Mouse (Mus musculus) T-helper 2 cell (primary cell): ENCODE measurements at regions not wholly inside any gene's neighbourhood (a gene's known extent, or its start where the extent isn't known, plus 50 kb on each side); places are given as distances from the start of the nearest gene placed in this dataset.

ENCODE experiments used
- in situ Hi-C: fragments of 300-600 bp; cut with MboI, MseI; formaldehyde crosslinking; loops from one replicate; pipeline ENCODE4 v1.15.1; 2025; ENCODE audit warnings: high pct_unique_total_duplicates

DNA sequence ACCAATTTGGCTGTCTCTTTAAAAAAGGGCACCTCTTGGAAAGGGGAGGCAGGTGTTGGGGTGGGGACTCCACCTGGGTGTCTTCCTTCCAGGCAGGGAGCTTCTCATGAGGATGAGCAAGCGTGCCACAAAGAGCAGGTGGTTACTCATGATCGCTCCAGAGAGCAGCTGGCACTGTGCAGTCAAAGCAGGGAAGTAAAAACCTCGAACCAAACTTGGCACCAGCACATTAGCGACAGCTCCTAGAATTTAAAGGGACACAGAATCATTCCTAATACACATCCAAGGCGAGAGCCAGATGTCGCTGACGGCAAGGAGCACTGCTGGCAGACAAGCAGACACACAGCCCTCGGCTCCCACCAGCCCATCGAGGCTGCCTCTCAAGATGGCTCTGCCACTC lies 70.4 kb downstream of the Irx5 start:
- in situ Hi-C loops: no loop called here

DNA sequence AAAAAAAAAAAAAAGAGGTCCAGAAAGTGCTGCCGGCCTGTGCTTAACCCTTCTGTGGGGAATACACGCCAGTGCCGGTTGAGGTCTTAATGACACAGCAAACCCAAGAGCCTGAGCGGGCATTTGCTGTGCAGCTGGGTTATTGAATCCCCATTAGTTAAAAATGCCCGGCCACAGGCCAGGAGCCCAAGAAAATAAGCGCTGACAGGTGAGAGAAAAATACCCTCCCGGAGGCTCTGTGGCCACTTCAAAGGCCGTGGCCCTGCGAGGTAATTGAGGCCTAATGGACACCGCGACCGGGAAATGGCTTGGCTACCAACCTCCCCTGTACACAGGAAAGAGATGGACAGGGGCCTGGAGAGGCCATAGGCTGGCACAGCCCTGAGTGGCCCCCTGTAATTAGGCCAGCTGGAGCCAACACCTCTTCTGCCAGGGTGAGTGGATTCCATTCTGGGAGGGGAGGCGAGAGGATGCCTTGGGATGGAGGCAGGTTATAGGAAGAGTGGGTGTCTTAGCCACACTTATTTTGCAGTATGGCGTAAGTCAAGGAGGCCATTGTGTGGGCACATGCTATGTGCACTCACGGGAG lies 79.7 kb downstream of the Irx5 start:
- in situ Hi-C loops: no loop called here

DNA sequence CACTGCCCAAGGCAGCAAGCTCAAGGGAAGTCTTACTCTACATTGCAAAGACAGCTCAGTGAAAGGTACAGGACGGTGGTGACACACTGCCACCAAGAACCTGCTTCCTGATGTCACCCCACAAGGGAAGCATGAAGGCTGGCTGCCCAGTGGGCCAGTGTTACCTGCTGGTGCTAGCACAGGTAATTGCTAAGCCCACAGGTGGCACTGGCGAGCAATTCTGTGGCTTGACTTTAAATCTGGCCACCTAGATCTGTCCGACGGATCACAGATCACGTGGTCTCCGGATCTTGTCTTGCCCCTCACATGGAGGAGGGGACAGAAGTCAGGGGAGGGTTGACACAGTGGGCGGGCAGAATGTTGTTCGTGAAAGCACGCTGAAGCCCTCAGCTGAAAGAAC lies 80.9 kb downstream of the Irx5 start:
- in situ Hi-C loops: no loop called here

DNA sequence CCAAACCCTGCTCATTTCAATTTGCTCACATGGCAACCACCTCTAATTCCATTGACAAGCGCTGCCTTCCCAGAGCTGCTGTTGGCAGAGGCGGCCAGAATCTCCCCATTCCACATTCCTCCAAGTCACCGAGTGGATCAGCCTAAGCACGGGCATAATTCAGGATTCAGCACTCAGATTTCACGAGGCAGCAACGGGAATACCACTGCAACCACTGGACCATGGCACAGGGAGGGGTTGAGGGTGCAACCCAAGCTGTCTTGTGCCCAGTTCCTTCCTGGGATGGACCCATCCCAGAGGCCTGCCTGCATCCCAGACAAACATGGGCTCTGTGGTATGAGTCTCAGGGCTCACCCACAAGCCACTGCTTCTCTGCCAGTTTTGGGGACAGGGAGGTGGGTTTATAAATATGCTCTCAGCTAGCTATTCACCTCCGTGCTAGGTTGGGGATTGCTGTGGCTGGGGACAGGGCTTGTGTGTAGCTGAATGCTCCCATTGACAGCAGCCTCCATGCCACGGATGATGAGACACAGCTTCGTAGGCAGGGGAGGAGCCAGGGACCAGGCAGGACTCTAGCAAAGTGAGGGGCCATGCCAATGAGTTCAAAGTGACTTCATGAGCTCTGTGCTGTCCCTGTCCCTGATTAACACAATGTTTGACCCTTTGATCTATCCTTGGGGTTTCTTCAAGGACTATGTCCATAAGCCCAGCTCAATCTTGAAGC lies 82.5 kb downstream of the Irx5 start:
- in situ Hi-C loops: no loop called here

DNA sequence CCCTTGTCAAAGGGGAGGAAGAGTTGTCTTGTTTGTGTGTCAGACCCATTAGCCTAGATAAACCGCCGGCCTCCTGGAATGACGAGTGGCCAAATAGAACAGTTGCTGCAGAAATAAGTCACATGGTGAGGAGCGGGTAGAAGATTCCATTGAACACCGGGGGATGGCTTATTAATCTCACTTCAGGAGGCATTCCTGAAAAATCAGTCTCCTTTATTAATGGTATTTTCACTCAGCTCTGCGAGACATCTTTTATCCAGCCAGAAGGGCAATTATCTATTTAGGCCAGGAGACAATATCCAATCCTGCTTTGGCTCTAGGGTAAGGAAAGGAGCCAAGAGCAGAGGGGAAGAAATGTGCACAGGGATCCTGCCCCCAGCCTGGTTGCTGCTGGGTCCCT lies 84.7 kb downstream of the Irx5 start:
- in situ Hi-C loops: no loop called here

DNA sequence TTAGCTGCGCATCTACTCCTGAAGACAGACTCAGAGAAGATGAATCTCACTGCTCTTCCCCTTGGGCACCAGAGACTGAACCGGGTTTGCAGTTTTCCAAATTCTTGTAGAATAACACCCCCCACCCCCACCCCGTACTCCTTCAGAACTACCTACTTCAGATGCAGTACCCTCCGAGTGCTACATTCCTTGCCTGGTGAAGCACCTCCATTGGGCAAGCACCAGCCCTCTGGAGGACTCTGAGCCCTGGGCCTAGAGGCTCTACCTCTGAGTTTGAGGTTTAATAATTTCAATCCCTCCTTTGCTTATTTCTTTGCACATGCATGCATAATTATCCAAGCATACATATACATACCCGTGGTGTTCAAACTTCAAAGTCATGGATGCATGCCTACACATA lies 101.9 kb downstream of the Irx5 start:
- in situ Hi-C loops: no loop called here

DNA sequence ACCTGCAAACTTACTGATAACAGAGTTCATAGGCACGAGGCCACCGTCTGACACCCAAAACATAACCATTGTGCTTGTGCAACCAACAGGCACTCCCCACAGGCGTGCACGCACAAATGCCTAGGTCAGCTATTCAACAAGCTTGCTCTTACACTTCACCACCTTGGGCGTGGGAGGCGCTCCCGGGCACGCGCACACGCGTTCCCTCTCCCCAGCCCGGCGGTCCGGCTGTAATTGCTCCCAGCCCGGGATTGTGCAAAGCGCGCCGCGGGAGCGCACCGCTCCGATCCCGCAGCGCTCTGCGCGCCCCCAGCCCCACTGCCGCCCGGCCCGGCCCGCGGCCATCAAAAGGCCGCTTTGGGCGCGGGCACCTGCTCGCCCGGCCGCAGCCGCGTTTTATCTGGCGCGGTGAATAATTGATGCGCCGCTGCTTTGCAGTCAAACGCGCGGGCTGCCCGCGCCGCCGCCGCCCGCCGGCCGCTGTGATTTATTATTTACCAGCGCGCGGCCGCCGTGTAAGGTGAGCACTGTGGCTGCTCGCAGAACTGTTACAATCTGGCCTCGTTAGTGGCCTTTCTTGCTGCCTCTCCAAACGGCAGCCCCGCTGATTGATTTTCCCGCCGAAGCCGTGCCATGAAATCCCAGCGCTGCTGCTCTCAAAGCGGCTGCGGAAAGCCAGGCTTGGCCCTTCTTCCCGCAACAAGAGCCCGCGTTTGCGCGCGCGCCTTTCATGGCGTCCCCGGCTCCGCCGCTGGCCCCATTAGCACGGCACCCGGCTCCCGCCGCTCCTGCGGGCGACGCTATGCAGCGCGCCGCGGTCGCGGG lies 102.9 kb downstream of the Irx5 start:
- in situ Hi-C loops: loop anchor here (5.0 kb wide), 1 partner anchor 72 kb away; no protein-coding TSS in a partner anchor

DNA sequence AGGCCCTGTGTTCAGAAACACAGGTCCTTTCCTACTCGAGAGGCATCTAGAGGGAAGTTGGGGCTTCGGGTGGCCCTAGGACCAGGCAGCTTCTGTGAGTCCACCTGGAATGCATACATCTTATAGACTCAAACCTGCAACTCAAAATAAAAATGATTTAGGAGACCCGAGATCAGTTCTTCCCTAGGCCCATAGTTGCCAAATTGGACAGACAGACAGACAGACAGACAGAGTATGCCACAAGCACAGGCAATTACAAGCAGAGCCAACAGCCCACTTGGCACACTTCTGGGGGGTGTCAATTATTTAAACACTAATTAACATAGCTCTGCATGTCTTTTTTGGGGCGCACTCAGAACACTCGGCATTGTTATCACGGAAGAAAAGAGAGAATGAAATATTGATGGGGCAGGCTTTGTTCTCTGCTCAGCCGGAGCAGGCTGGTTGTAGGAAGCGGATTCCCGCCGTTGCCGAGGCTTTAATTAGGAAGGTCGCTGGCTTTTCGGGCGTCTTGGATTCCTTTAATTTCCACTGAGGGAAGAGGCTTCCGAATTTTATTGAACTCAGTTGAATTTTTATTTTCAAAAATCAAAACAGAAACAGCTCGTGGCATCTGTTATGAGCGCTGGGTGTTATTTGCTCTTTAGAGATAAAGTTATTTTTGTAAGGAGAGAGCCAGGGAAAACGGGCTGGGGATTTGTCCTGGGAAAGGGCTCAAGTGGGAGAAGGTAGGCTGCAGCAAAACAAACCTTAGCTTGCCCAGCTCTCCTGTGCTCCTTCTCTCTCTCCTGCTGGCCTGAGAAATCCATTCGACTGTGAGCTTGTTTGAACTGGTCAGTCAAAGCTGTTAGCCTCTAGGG lies 111.9 kb downstream of the Irx5 start:
- in situ Hi-C loops: no loop called here

DNA sequence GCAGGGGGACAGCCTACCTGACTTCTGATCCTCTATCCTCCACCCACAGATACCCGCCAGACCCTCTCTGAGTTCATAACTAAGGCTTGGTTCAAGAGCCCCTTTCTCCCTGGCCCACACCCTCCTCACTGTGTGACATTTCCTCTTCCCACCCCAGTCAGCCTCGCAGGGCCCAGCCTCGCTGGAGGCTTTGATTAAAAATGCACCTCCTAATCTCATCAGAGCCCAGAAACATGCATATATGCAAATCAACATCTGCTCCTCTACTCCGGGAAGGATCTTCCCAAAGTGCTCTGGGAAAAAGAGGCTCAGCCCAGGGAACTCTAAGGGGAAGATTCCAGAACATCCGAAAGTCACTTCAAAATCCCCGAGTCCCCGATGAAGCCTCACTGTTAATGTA lies 114.8 kb downstream of the Irx5 start:
- in situ Hi-C loops: loop anchor here (10.0 kb wide), 1 partner anchor 433 kb away; the partner anchor contains the start of gene Capns2

DNA sequence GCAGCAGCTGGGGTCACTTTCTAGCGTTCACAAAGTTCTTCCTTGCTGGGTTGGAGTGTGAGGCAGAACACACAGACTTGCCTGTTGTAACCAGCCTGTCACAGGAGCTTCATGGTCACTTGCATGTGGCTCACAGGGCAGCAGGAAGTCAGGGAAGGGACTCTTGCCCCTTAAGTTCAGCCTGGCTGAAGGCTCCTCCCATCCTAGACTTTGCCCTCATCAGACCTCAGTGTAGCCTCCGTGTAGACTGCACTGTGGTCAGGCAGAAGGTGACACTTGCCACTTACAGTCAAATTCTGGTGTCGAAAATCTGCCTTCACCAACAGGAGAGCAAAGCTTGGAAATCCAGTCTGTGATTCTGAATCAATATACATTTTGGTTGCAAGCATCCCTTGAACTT lies 115.4 kb downstream of the Irx5 start:
- in situ Hi-C loops: loop anchor here (10.0 kb wide), 1 partner anchor 432 kb away; the partner anchor contains the start of gene Capns2

DNA sequence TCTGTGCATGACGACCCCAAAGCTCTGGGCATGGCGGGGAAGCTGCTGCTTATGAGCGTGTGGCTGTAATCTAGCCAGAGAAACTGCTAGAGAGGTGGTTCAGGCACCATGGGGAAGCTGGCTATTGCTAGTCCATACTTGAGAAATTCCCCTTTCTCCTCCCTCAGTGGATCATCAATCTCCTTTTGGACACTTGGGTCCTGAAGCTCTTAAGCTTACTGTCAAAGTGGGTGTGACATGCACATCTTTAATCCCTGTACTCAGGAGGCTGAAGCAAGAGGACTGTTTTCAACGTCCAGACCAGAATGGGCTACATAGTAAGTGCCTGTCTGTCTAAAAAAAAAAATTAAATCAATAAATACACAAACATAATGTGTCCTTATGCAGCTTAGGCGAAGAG lies 125.0 kb downstream of the Irx5 start:
- in situ Hi-C loops: no loop called here

DNA sequence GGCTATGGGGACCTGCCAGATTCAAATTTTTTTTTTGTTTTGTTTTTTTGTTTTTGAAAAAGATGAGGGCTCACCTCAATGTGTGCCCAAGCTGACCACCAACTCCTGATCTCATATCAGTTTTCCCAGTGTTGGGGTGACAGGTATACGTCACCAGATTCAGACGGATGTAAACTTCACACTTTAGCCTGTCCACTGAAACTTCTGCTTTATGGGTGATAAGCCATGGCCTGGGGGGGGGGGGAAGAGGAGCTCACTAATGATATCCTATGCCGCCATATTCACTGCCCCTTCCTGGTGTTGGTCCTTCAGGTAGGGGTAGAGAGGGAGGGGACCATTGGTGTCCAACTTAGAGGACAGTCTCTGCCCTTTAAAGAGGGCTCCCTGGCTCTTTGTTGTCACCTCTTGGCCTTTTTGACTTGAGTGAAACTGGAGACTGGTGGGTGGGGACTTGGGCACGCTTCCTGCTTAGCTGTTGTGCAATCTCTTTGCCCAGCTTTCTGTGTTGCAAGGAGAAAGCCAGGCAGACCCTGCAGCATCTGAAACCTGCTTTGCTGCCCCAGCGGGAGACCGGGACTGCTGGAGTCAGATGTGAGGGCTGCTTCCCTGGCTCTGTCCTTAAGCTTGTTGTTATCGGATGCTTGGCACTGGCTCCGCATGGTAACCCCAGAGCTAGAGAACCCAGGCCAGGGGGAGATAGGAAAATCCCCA lies 125.8 kb downstream of the Irx5 start:
- in situ Hi-C loops: no loop called here

DNA sequence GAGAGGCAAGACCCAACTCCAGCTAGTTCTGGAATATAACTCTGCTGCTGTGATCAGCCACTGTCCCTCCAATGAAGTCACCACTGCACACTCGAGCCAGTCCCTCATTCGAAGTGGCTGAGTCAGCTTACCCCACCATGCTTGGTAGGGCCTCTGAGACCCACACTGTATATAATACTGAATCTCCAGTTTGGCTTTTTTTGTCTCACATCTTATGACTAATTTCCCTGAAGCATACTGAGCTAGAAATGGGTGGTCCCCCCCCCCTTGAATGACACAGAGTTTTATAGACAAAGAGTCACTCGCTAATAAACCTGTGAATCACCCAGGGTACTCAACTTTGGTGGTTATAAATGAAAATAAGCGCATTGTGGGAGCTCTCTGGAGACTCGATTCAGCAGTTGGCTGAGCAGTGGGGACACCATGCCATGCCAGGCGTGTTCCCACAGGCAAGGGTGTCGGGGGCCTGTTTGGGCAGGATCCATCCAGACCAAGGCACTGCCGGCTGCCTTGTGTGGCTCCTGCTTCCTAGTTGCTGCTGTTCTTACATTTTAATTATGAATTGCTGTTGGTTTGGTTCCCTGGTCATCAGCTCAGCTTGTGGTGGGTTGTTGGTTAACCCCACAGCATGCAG lies 131.2 kb downstream of the Irx5 start:
- in situ Hi-C loops: no loop called here

DNA sequence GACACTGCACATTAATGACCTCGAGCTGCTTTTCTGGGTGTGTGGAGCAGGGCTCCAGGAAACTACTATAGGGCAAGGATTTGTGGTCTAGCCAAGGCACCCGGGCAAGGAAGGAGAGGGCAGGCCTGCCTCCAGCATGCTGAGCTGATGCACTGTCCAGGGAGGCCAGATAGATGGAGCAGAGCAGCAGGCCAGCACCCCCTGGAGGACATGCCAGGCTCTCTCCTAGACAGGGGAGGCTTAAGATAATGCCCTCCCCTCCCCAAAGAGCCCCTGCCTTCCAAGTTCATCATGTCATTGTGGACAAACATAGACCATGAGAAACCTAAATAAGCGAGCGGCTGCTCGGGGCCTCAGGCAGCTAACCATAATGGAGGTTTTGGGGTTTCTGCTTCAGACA lies 134.1 kb downstream of the Irx5 start:
- in situ Hi-C loops: no loop called here

DNA sequence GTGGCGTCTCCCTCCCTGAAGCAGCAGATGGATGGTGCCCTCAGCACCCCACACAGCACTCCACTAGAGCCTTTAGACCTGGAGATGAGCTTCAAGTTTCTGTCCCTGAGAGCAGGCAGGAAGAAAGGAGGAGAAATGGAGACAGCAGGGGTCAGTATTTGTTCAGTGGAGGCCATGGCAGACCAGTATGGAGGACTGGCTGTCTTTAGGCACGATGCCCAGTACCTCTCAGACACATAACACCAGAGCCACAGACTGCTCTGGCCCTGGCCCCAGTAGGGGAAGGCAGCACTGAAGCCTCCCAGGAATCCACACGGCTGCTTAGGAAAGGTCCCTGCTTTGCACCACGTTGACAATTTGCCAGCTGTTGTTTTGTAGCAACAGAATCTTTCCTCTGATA lies 136.0 kb downstream of the Irx5 start:
- in situ Hi-C loops: no loop called here

DNA sequence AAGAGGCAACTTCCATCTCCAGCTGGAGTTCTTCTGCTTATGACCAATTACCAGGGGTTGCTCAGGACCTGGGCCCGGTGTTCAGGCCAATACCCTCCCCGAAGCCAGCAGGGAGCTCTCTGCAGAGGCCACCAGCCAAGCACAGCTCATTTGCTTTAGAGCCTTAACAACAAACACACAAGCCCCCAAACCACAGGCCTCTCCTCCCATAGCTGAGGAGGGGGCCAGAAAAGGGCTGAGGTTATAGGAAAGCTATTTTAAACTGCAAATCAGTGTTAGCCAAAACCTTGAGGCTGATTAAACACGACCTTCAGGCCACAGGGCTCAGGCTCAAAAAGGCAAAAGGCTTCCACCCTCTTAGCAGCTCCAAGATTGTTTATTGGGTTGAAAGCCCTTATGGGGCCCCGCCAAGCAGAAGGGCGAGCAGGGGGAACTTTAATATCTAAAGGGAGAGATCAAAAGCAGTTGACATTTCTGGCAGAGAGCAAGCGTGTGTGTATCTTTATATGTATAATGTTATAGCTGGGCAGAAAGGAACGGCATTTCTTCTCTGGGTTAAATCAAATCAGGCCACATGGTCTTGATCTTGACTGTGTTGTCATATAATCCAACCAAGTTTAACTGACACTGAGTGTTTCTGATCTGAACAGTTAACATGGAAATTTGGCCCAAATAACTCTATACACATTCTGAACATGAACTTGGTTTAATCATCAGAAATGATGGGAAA lies 148.3 kb downstream of the Irx5 start:
- in situ Hi-C loops: no loop called here

DNA sequence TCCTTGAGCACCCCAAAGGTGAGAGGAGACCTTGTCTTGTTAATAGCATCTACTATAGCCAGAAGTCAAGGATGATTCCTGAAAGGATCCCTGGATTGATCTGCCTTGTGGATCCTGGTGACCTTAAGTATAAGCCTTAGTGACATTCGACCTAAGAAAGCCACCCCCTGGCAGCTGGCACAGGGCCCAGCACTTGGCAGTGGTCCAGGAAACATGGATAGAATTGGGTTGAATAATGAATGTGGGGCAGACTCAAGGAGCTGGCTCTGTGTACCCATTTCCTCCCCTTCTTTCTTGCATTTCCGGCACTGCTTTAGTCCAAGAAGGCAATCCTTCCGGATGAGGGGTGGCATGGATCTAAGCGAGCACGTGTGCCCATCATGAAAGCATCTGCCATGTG lies 149.0 kb downstream of the Irx5 start:
- in situ Hi-C loops: no loop called here

DNA sequence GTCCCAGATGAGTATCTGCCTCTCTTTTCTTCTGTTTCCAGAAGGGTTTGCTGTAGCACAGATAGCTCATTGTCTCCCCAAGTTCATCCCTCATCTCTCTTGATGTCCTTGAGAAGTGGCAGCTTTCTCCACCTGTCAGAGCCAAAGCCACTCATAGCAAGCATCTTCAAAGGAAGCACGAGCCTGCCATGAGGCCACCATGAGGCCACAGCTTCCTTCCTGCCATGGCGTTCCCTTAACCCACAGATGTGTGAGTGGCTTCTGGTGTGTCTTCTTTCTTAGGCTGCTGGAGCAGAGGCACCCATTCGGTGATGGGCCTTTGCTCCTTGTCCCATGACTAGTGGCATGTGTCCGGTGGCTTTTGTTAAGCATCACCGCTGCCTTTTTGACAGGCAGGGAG lies 149.5 kb downstream of the Irx5 start:
- in situ Hi-C loops: no loop called here

DNA sequence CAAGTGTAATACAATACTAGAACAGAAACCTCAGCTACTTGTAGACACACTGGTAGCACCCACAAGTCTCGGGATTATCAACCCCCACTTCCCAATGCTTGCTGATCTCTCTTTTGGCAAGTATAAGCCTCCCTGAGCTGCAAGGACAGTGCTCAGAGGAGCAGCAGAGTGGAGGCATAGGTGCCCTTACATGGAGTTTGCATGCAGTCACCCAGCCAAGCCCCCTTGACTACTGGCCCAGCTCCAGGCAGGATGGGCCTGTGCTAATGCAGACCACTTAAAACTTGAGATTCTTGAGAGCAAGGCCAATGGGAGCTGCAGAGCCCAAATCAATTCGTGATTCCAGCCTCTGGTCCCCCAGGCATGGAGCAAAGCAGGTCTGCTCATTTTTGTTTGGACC lies 158.0 kb downstream of the Irx5 start:
- in situ Hi-C loops: no loop called here

DNA sequence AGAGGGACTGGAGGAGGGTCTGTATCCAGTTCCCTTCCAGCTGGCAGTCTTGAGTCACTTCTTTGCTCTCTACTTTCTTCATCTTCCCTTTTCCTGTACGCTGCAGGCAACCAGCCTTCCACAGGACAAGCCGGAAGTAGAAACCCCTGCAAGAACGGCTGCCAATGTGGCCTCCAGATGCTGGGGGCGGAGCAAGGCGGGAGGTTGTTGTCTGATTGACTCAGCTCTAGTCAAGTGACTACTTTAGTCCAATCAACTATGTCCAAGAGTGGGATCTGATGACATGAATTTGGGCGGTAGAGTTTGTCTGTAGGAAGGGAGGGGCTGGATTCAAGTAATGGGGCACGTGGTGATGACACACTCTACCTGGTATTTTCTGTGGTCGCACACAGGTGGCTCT lies 156.1 kb upstream of the Irx6 start:
- in situ Hi-C loops: no loop called here
